Mouse (Mus musculus) embryonic facial prominence, embryonic 11.5 days (tissue): ENCODE measurements around the gene Tmem52b. TPM values are rescaled to one million over a fixed set of nuclear protein-coding genes. Genes with fewer than 3 reads are reported as not detected.
"Not testable (repeated sequence)": the region's sequence is repeated elsewhere in the genome, so short reads cannot be mapped to it uniquely, and the experiment has no call there.

Experiments used
- ATAC-seq: fragments of 200-750 bp; cut with Nextera tagmentation; replicated peaks from 2 replicates; pipeline ENCODE4 v1.8.0; 2017; ENCODE audit warnings: low read depth; ENCODE audit not compliant: insufficient number of reproducible peaks, low FRiP score, low TSS enrichment
- DNase-seq: peaks from one replicate; pipeline ENCODE4 v3.0.0-alpha.2; 2015; ENCODE audit warnings: low spot score
- H3K27ac ChIP-seq: fragments of 300-500 bp; sonication (generic); replicated peaks from 2 replicates; pipeline ENCODE4 v1.5.1; 2014; ENCODE audit warnings: mild to moderate bottlenecking, low read depth, low read length, control low read depth
- H3K27me3 ChIP-seq: fragments of 300-500 bp; sonication (generic); 2 replicates; pipeline ENCODE4 v1.6.1; 2014; ENCODE audit warnings: mild to moderate bottlenecking, low read length, moderate library complexity, mixed read lengths; ENCODE audit not compliant: control insufficient read depth, insufficient read depth
- H3K36me3 ChIP-seq: fragments of 300-500 bp; sonication (generic); replicated peaks from 2 replicates; pipeline ENCODE4 v1.6.1; 2014; ENCODE audit warnings: low read depth, mild to moderate bottlenecking, low read length, moderate library complexity, mixed read lengths; ENCODE audit not compliant: control insufficient read depth, insufficient read depth
- H3K4me1 ChIP-seq: fragments of 300-500 bp; sonication (generic); 2 replicates; pipeline ENCODE4 v1.6.1; 2014; ENCODE audit warnings: low read length, mixed read lengths; ENCODE audit not compliant: control insufficient read depth, insufficient read depth
- H3K4me2 ChIP-seq: fragments of 300-500 bp; sonication (generic); 2 replicates; pipeline ENCODE4 v1.6.1; 2014; ENCODE audit warnings: low read depth, mild to moderate bottlenecking, control low read depth, low read length, moderate library complexity
- H3K4me3 ChIP-seq: fragments of 300-500 bp; sonication (generic); 2 replicates; pipeline ENCODE4 v1.5.1; 2014; ENCODE audit warnings: low read depth, low read length, control low read depth
- H3K9ac ChIP-seq: fragments of 300-500 bp; sonication (generic); replicated peaks from 2 replicates; pipeline ENCODE4 v1.6.1; 2014; ENCODE audit warnings: mild to moderate bottlenecking, control low read depth, low read length
- H3K9me3 ChIP-seq: fragments of 300-500 bp; sonication (generic); replicated peaks from 2 replicates; pipeline ENCODE4 v1.6.1; 2016; ENCODE audit warnings: mild to moderate bottlenecking, low read length, inconsistent platforms, mixed read lengths; ENCODE audit not compliant: control insufficient read depth
- WGBS: fragments of 180-500 bp; shearing (Covaris S2); extraction: QIAGEN DNeasy Blood & Tissue Kit; methylation state at CpG from one replicate; pipeline ENCODE4 v1.1.7; 2014; 5-methylcytosine and 5-hydroxymethylcytosine counted together
- polyA plus RNA-seq: library from polyadenylated mRNA; unstranded; fragments of >200 nt; fragmentation: Nextera tagmentation; extraction: Ambion mirVana; gene quantifications from 2 replicates; pipeline ENCODE4 v1.2.1, GENCODE M21; 2014

The Tmem52b gene
- polyA plus RNA-seq, 1 experiment from 2014 or later, result not detected

DNA sequence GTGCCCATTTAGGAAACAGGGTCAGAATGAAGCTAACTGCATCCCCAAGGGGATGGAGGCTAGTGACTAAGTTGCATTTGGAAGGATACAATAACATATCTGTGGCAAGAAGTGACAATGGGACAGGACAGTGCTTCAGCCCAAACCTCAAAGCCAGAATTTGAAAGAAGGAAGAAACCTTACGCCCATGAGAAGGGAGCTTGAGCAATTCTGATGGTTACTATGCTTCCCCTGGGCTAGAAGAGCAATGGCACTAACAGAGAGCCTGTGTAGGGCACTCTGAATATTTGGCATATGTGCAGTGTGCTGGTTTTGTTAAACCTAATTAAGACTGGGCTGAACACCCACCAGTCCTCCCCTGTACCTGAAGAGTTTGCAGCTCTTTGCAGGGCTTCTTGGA is 12.8 kb upstream of the Tmem52b start:
- not testable (repeated sequence) for H3K4me3 ChIP-seq, H3K27me3 ChIP-seq, H3K9ac ChIP-seq, H3K9me3 ChIP-seq, ATAC-seq, H3K4me2 ChIP-seq, DNase-seq, H3K4me1 ChIP-seq, H3K36me3 ChIP-seq, H3K27ac ChIP-seq
- 83% methylated on average over 1 of the region's 1 CpGs for WGBS

- Histone ChIP-seq H3K9ac (no peak overlapping the region), H3K4me1 (no peaks in the 10 kb centered on the region), H3K27ac (no peak overlapping the region), H3K9me3 (no peaks in the 10 kb centered on the region), H3K36me3 (no peaks in the 10 kb centered on the region), H3K4me2 (no peak overlapping the region), H3K27me3 (no peaks in the 10 kb centered on the region), H3K4me3 (no peak overlapping the region)
- ATAC-seq (no peak), DNase-seq (no peak)
- 90% methylated on average over 2 of the region's 2 CpGs for WGBS
Measured at GRCm38 (mm10) chr6:129503471-129503870, 8.9 kb upstream of the Tmem52b start.

DNA sequence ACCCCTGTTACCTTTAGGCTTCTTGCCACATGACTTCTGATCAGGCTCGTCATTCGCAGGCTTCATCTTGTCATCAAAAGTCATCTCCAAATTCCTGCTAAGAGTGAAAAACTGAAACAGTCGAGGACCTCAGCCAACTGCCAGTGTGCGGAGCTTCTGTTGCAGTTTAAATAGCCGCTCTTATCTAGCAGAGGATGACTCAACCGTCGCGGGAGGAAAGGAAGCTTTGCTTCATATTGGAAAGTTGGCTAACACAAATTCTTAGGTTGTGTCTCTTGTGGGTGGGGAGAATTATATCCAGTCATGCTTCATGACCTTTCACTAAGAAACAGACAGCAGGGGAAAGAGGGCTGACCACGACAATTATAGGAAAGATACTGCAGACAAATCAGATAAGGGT is 5.3 kb upstream of the Tmem52b start, which contains the start of gene Olr1:
Olr1 (minus strand) TSS at position 142 of the 400 bp plus-strand sequence.
- H3K4me1 ChIP-seq, result no peaks in the 10 kb centered on the region
- no peak within 1 kb of the TSS for H3K27ac ChIP-seq
- no peak within 1 kb of the TSS for H3K9ac ChIP-seq
- no peaks in the 10 kb centered on the region for H3K36me3 ChIP-seq
- no peaks in the 10 kb centered on the region for H3K27me3 ChIP-seq
- H3K4me3 ChIP-seq, result no peak within 1 kb of the TSS
- no peak for ATAC-seq
- 89% methylated on average over 9 of the region's 9 CpGs for WGBS
- no peak for DNase-seq
- no peak within 1 kb of the TSS for H3K4me2 ChIP-seq
- no peaks in the 10 kb centered on the region for H3K9me3 ChIP-seq

GRCm38 (mm10) chr6:129510120-129510911 is 2.0 kb upstream of the Tmem52b start:
- no peak overlapping the region for H3K27ac ChIP-seq
- H3K36me3 ChIP-seq, result no peaks in the 10 kb centered on the region
- ATAC-seq (no peak), DNase-seq (no peak)
- H3K4me1 ChIP-seq, result no peaks in the 10 kb centered on the region
- no peaks in the 10 kb centered on the region for H3K27me3 ChIP-seq
- H3K9ac ChIP-seq, result no peak overlapping the region
- no peak overlapping the region for H3K4me3 ChIP-seq
- 67% methylated on average over 6 of the region's 6 CpGs for WGBS
- no peak overlapping the region for H3K4me2 ChIP-seq
- H3K9me3 ChIP-seq, result no peaks in the 10 kb centered on the region

GRCm38 (mm10) chr6:129512868-129513267 is 513 bp downstream of the Tmem52b start:
- H3K27ac ChIP-seq, result no peak overlapping the region
- H3K4me2 ChIP-seq, result no peak overlapping the region
- no peaks in the 10 kb centered on the region for H3K9me3 ChIP-seq
- H3K4me1 ChIP-seq, result no peaks in the 10 kb centered on the region
- no peaks in the 10 kb centered on the region for H3K27me3 ChIP-seq
- ATAC-seq, result no peak
- H3K9ac ChIP-seq, result no peak overlapping the region
- no peaks in the 10 kb centered on the region for H3K36me3 ChIP-seq
- H3K4me3 ChIP-seq, result no peak overlapping the region
- no peak for DNase-seq
- 56% methylated on average over 8 of the region's 8 CpGs for WGBS

DNA sequence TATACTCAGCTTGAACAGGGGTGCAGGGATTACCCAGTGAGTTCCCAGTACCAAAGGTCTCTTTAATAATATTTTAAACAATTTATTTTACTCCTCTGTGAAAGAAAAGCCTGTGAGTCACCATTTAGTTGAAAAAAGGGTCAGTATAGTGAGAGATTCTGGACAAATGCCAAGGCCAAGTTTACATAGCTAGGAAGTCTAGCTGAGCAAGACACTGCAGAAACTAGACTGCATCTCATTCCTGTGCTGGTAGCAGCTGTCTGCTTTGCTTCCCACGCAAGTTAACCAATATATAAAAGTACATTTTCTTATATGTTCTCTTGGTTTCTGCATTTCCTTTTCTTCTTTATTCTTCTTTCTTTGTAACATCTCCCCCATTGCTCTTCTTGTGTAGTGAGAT is 1.1 kb downstream of the Tmem52b start:
- WGBS, result 80% methylated on average over 1 of the region's 1 CpGs
- no peaks in the 10 kb centered on the region for H3K36me3 ChIP-seq
- H3K27ac ChIP-seq, result no peak overlapping the region
- no peak overlapping the region for H3K4me2 ChIP-seq
- H3K9ac ChIP-seq, result no peak overlapping the region
- H3K4me1 ChIP-seq, result no peaks in the 10 kb centered on the region
- H3K27me3 ChIP-seq, result no peaks in the 10 kb centered on the region
- DNase-seq (no peak), ATAC-seq (no peak)
- H3K4me3 ChIP-seq, result no peak overlapping the region
- no peaks in the 10 kb centered on the region for H3K9me3 ChIP-seq

GRCm38 (mm10) chr6:129514376-129514775 is 2.0 kb downstream of the Tmem52b start:
- Histone ChIP-seq H3K4me1 (no peaks in the 10 kb centered on the region), H3K9me3 (no peaks in the 10 kb centered on the region), H3K27me3 (no peaks in the 10 kb centered on the region), H3K9ac (no peak overlapping the region), H3K27ac (no peak overlapping the region), H3K4me3 (no peak overlapping the region), H3K4me2 (no peak overlapping the region), H3K36me3 (no peaks in the 10 kb centered on the region)
- DNase-seq, result no peak
- 76% methylated on average over 2 of the region's 2 CpGs for WGBS
- no peak for ATAC-seq

DNA sequence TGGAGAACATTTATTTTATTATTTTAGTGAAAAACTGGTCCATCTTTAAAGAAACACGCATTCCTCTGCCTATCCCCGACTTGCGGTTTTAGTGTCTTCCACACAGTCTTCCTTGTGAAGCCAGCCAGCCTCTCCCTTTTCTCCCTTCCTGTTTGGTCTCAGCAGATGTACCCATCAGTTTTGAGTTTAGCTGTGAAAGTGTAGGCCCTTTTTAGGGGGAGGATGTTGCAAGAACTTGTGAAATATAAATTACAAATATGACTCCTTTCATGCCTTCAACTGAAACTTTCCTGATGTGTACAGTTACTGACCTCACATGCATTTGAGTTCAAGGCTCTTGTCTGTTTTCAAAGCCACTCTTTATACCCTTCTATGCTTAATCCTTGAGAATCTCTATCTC is 2.7 kb downstream of the Tmem52b start:
- no peak overlapping the region for H3K4me3 ChIP-seq
- no peak overlapping the region for H3K4me2 ChIP-seq
- no peaks in the 10 kb centered on the region for H3K4me1 ChIP-seq
- no peak overlapping the region for H3K9ac ChIP-seq
- no peak for DNase-seq
- WGBS, result 93% methylated on average over 3 of the region's 3 CpGs
- ATAC-seq, result no peak
- no peaks in the 10 kb centered on the region for H3K36me3 ChIP-seq
- H3K27ac ChIP-seq, result no peak overlapping the region
- H3K9me3 ChIP-seq, result no peaks in the 10 kb centered on the region
- no peaks in the 10 kb centered on the region for H3K27me3 ChIP-seq
